Mouse (Mus musculus): ENCODE measurements around the gene Kcnh4. TPM values are rescaled to one million over a fixed set of nuclear protein-coding genes. Genes with fewer than 3 reads are reported as not detected.

The Kcnh4 gene
- polyA plus RNA-seq, 1 experiment: 25.4 TPM

DNA sequence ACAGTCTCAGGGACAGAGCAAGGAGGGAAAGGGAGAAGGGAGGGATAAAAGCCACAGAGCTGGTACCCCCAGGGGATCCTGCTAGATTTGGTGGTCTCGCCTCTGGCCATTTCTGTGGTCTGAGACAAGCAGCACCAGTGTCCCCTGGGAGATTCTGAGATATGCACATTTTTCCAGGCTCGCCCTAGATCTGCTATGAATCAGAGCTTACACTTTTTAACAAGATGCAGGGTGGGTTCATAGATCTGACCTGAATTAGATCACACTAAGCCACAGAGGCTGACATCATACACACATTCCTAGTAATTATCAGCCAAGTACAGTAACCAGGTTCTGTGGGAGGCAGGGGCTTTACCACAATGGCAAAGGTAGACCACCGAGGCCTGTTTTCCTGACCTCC is 30.0 kb upstream of the Kcnh4 start:
- Histone ChIP-seq H3K4me3 (ENCODE audit: insufficient read depth, low read length) (no peak overlapping the region), H3K27ac (ENCODE audit: insufficient read depth, low read length) (no peak overlapping the region), H3K4me1 (ENCODE audit: control insufficient read depth, insufficient read depth, low read length) (no peaks in the 10 kb centered on the region)
- no peak for TF ChIP-seq CTCF (IDR thresholded peaks at IDR 0.05; ENCODE audit: extremely low read depth, insufficient read depth, low read length)
- TF ChIP-seq POLR2A (IDR thresholded peaks at IDR 0.05; ENCODE audit: extremely low read depth, insufficient read depth, low read length): no peak

DNA sequence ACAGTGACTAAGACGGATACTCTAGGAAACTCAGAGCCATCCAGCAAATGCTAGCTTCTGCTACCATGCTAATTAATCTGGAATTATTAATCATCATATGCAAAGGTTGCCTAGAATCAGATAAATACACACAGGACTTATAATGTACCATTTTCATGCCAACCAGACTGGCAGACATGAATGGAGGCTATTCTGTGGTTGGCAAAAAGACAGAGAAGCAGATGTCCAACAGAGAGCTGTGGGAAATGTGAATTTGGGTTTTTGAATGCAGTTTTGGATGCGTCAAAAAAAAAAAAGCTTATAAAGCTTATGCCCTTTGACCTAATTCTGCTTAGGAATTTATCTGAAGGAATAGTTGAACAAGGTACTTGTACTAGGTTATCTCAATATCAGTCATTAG is 26.0 kb upstream of the Kcnh4 start:
- no peak overlapping the region for H3K27ac ChIP-seq (ENCODE audit: insufficient read depth, low read length)
- no peaks in the 10 kb centered on the region for H3K4me1 ChIP-seq (ENCODE audit: control insufficient read depth, insufficient read depth, low read length)
- no peak overlapping the region for H3K4me3 ChIP-seq (ENCODE audit: insufficient read depth, low read length)
- TF ChIP-seq CTCF (IDR thresholded peaks at IDR 0.05; ENCODE audit: extremely low read depth, insufficient read depth, low read length) (no peak), POLR2A (IDR thresholded peaks at IDR 0.05; ENCODE audit: extremely low read depth, insufficient read depth, low read length) (no peak)

DNA sequence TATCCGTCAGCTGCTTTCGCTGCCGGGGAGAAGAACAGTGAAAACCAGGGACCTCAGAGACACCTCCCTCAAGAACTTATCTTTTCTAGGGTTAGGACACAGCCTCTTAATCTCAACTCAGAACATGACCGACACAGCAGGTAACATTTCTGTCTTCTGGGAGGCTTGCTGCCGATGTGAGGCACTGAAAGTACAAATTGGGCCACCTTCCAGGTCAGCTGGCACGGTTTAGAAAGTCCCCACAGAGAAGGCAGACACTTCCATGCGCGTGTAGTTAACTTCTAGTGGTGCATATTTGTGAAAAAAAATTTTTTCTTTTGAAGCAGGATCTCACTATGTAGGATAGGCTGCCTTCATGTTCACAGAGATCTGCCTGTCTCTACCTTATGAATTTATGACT is 24.5 kb upstream of the Kcnh4 start:
- Histone ChIP-seq H3K27ac (ENCODE audit: insufficient read depth, low read length) (no peak overlapping the region), H3K4me3 (ENCODE audit: insufficient read depth, low read length) (no peak overlapping the region), H3K4me1 (ENCODE audit: control insufficient read depth, insufficient read depth, low read length) (no peaks in the 10 kb centered on the region)
- TF ChIP-seq POLR2A (IDR thresholded peaks at IDR 0.05; ENCODE audit: extremely low read depth, insufficient read depth, low read length) (no peak), CTCF (IDR thresholded peaks at IDR 0.05; ENCODE audit: extremely low read depth, insufficient read depth, low read length) (no peak)

DNA sequence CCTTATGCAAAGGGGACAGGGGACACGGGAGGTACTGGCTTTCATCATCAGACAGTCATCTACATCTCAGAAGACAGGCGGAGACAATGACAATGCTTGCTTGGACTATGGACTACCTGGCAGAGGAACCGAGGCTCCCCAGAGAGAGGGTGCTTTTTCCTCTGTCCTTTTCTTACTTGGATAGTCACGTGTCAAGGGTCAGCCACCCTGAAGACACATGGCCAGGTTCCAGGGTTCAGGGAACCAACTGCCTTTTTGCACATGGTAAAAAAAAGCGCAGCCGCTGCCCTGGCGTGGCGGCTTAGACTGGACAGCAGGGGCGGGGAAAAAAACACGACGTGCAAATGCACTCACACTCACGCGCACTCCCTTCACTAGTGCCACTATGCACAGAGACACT is 22.8 kb upstream of the Kcnh4 start:
- Histone ChIP-seq H3K4me1 (ENCODE audit: control insufficient read depth, insufficient read depth, low read length) (no peaks in the 10 kb centered on the region), H3K4me3 (ENCODE audit: insufficient read depth, low read length) (no peak overlapping the region), H3K27ac (ENCODE audit: insufficient read depth, low read length) (no peak overlapping the region)
- TF ChIP-seq CTCF (IDR thresholded peaks at IDR 0.05; ENCODE audit: extremely low read depth, insufficient read depth, low read length): no peak
- no peak for TF ChIP-seq POLR2A (IDR thresholded peaks at IDR 0.05; ENCODE audit: extremely low read depth, insufficient read depth, low read length)

DNA sequence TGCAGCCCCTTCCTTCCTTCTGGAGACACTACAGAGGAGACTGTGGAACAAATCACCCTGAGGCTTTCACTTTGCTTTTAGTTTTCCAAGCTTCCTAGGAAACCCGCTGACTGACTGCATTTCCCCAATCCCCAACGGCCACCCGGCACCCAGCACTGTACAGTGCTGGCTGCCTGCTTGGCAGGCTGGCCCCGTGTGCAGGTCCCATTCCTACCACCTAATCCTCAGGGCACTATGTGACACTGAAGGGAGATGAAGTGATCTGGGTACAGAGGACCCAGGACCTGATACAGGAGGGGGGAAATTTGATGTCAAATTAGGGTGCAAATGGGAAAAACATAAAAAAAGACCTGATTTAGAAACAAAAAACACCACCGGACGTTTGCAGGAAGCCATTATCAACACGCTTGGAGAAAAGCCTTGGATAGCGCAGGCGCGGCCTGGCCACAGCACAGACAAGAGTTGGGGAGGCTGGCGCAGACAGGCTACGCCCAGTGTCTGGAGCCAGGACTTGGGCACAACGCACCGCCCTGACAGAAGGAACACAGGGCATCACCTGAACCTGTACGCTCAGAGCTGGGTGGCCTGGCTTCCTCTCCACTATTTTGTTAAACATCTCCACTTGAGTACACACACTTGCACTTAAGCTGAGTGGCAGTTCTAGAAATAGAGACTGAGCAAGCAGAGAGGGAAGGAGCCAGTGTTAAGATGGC is 22.2 kb upstream of the Kcnh4 start:
- Histone ChIP-seq H3K27ac (ENCODE audit: insufficient read depth, low read length) (no peak overlapping the region), H3K4me3 (ENCODE audit: insufficient read depth, low read length) (no peak overlapping the region), H3K4me1 (ENCODE audit: control insufficient read depth, insufficient read depth, low read length) (no peaks in the 10 kb centered on the region)
- no peak for TF ChIP-seq POLR2A (IDR thresholded peaks at IDR 0.05; ENCODE audit: extremely low read depth, insufficient read depth, low read length)
- TF ChIP-seq CTCF (IDR thresholded peaks at IDR 0.05; ENCODE audit: extremely low read depth, insufficient read depth, low read length): no peak

DNA sequence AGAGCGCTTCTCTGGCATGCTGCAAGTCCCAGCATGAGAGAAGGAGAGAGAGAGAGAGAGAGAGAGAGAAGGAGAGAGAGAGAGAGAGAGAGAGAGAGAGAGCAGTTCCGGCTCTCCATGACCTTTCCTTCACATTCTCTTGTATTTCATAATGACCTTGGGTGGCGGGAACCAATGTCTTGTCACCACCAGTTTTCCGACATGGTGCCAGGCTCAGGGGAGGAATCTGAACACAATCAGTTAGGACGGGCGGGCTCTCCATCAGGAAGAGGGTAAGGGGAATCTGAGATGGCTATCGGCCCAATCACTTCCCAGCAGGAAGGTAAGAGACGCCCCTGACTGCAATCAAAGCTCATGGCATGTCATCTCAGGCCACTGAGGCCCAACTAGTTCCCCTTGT is 20.5 kb upstream of the Kcnh4 start:
- no peak overlapping the region for H3K27ac ChIP-seq (ENCODE audit: insufficient read depth, low read length)
- H3K4me1 ChIP-seq (ENCODE audit: control insufficient read depth, insufficient read depth, low read length): no peaks in the 10 kb centered on the region
- no peak overlapping the region for H3K4me3 ChIP-seq (ENCODE audit: insufficient read depth, low read length)
- no peak for TF ChIP-seq POLR2A (IDR thresholded peaks at IDR 0.05; ENCODE audit: extremely low read depth, insufficient read depth, low read length)
- no peak for TF ChIP-seq CTCF (IDR thresholded peaks at IDR 0.05; ENCODE audit: extremely low read depth, insufficient read depth, low read length)

DNA sequence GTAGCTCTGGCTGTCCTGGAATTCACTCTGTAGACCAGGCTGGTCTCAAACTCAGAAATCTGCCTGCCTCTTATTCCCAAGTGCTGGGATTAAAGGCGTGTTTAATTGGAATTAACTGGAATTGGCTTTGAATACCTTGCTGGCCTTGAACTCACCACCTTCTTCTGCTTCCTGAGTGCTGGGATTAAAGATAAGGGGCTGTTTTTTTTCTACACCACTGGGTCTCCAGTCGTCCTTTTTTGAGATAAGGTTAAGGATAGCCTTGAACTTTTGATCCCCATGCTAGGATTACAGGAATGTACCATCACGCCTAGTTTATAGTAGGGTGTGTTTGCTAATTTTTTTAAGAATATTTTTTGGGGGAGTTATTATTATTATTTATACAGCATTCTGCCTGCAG is 18.3 kb upstream of the Kcnh4 start:
- H3K4me3 ChIP-seq (ENCODE audit: insufficient read depth, low read length): no peak overlapping the region
- no peaks in the 10 kb centered on the region for H3K4me1 ChIP-seq (ENCODE audit: control insufficient read depth, insufficient read depth, low read length)
- no peak overlapping the region for H3K27ac ChIP-seq (ENCODE audit: insufficient read depth, low read length)
- TF ChIP-seq POLR2A (IDR thresholded peaks at IDR 0.05; ENCODE audit: extremely low read depth, insufficient read depth, low read length): no peak
- TF ChIP-seq CTCF (IDR thresholded peaks at IDR 0.05; ENCODE audit: extremely low read depth, insufficient read depth, low read length): no peak

DNA sequence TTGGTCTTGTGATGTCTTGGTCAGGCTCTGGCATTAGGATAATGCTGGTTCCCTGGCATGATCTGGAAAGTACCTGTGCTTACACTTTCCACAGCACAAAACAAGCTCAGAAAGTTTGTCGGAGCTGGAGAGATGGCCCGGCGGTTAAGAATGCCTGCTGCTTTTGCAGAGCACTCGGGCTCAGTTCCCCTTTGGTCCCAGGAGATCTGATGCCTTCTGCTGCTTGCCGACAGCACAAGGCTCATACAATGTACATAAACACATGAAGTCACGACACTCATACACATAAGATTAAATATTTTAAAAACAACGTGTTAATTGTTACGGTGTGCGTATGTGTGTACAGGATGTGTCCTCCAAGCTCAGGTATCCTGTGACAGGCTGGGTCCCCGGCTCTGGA is 16.2 kb upstream of the Kcnh4 start:
- TF ChIP-seq CTCF (IDR thresholded peaks at IDR 0.05; ENCODE audit: extremely low read depth, insufficient read depth, low read length): no peak
- no peak for TF ChIP-seq POLR2A (IDR thresholded peaks at IDR 0.05; ENCODE audit: extremely low read depth, insufficient read depth, low read length)
- no peaks in the 10 kb centered on the region for H3K4me1 ChIP-seq (ENCODE audit: control insufficient read depth, insufficient read depth, low read length)
- no peak overlapping the region for H3K27ac ChIP-seq (ENCODE audit: insufficient read depth, low read length)
- no peak overlapping the region for H3K4me3 ChIP-seq (ENCODE audit: insufficient read depth, low read length)

DNA sequence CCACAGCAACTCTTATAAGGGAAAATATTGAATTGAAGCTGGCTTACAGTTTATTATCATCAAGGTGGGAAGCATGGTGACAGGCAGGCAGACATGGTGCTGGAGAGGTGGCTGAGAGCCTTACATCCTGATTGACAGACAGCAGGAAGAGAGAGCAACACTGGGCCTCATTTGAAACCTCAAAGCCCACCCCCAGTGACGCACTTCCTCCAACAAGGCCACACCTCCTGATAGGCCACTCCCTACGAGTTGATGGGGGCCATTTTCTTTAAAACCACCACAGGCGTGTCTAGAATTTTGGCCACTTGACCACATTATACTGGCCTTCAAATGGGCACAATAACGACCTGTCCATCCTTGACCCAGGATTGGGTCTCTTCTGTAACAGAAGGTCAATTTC is 14.5 kb upstream of the Kcnh4 start:
- H3K27ac ChIP-seq (ENCODE audit: insufficient read depth, low read length): no peak overlapping the region
- no peaks in the 10 kb centered on the region for H3K4me1 ChIP-seq (ENCODE audit: control insufficient read depth, insufficient read depth, low read length)
- H3K4me3 ChIP-seq (ENCODE audit: insufficient read depth, low read length): no peak overlapping the region
- no peak for TF ChIP-seq CTCF (IDR thresholded peaks at IDR 0.05; ENCODE audit: extremely low read depth, insufficient read depth, low read length)
- no peak for TF ChIP-seq POLR2A (IDR thresholded peaks at IDR 0.05; ENCODE audit: extremely low read depth, insufficient read depth, low read length)

DNA sequence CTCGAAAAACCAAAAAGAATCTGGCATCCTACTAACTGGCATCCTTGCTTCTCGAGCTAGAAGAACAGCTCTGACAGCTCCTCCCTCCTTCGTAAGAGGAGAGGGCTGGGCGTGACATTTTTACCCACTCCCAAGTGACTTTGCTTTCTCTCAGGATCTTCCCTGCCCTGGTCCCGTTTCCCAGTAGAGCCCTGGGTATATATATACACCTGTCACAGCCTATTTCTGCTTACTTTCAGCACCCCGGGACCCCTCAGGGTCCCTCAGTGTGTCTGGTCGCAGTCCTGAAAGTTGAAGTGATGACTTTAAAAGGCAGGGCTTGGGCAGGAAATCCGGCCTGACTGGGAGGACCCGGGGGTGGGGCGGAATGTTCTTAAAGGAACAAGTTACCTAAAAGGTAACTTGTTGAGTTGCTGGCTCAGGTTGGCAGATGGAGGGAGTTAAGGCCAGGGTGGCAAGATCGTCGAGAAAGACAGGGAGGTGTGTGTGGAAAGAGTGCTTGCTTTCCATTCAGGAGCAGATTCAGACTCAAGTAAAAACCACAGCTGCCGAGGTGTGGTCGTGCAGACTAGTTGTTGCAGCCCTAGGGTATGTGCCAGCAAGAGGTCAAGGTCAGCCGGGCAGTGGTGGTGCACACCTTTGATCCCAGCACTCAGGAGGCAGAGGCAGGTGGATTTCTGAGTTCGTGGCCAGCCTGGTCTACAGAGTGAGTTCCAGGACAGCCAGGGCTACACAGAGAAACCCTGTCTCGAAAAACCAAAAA is 11.1 kb upstream of the Kcnh4 start, which contains the start of gene Ghdc:
Ghdc (minus strand) TSS at position 312 of the 763 bp plus-strand sequence.
- no peaks in the 10 kb centered on the region for H3K4me1 ChIP-seq (ENCODE audit: control insufficient read depth, insufficient read depth, low read length)
- peak within 1 kb of the TSS; percentile 47 for H3K4me3 ChIP-seq (ENCODE audit: insufficient read depth, low read length)
- H3K27ac ChIP-seq (ENCODE audit: insufficient read depth, low read length): no peak within 1 kb of the TSS
- TF ChIP-seq POLR2A (IDR thresholded peaks at IDR 0.05; ENCODE audit: extremely low read depth, insufficient read depth, low read length): no peak
- TF ChIP-seq CTCF (IDR thresholded peaks at IDR 0.05; ENCODE audit: extremely low read depth, insufficient read depth, low read length): no peak

Data from cortical plate, adult 2 months (tissue).